Mouse (Mus musculus) embryo, embryonic 11 days (tissue): ENCODE data around the gene Khk.

Source experiments
- DNase-seq: peaks from one replicate; pipeline ENCODE4 v3.0.0-alpha.2; 2015

Gene Khk

GRCm38 (mm10) chr5:30944956-30945781, 23.9 kb downstream of the Khk start, which contains the start of gene Cgref1:
TSS of gene Cgref1 (minus strand) at chr5:30945591.
- peak; percentile 75 for DNase-seq

- no peak for DNase-seq
These were observed 27.4 kb downstream of the Khk start for GRCm38 (mm10) chr5:30948620-30949019.

- DNase-seq = peak; percentile 95
These were observed 28.6 kb downstream of the Khk start for GRCm38 (mm10) chr5:30949654-30950326.

- no peak for DNase-seq
These were observed 29.2 kb downstream of the Khk start for GRCm38 (mm10) chr5:30950451-30950850.

- DNase-seq = no peak
These were observed 29.7 kb downstream of the Khk start for GRCm38 (mm10) chr5:30950922-30951321.

- DNase-seq = no peak
These were observed 30.5 kb downstream of the Khk start for GRCm38 (mm10) chr5:30951706-30952105.

GRCm38 (mm10) chr5:30952551-30952950, 31.3 kb downstream of the Khk start:
- DNase-seq = no peak

GRCm38 (mm10) chr5:30954065-30954464, 32.8 kb downstream of the Khk start:
- DNase-seq = no peak

- no peak for DNase-seq
These were observed 33.3 kb downstream of the Khk start for GRCm38 (mm10) chr5:30954556-30954955.

GRCm38 (mm10) chr5:30955751-30956150, 34.5 kb downstream of the Khk start:
- DNase-seq = no peak

GRCm38 (mm10) chr5:30957891-30958290, 36.7 kb downstream of the Khk start:
- DNase-seq = no peak

GRCm38 (mm10) chr5:30959198-30959854, 38.1 kb downstream of the Khk start:
- no peak for DNase-seq

- DNase-seq = peak; percentile 99
These were observed 38.8 kb downstream of the Khk start, which contains the start of gene Preb for GRCm38 (mm10) chr5:30959966-30960501. TSS of gene Preb (minus strand) at chr5:30960361.

- DNase-seq = no peak
These were observed 39.6 kb downstream of the Khk start for GRCm38 (mm10) chr5:30960814-30961213.

- no peak for DNase-seq
These were observed 40.6 kb downstream of the Khk start for GRCm38 (mm10) chr5:30961545-30962505.

- no peak for DNase-seq
These were observed 42.7 kb downstream of the Khk start for GRCm38 (mm10) chr5:30963916-30964315.

- no peak for DNase-seq
These were observed 45.0 kb downstream of the Khk start for GRCm38 (mm10) chr5:30966189-30966588.

GRCm38 (mm10) chr5:30968416-30968815, 47.2 kb downstream of the Khk start, which contains the start of gene Tcf23:
TSS of gene Tcf23 (plus strand) at chr5:30968662.
- no peak for DNase-seq

GRCm38 (mm10) chr5:30969440-30969839, 48.2 kb downstream of the Khk start:
- DNase-seq = no peak

GRCm38 (mm10) chr5:30974870-30975656, 53.8 kb downstream of the Khk start:
- DNase-seq = no peak
